Mouse (Mus musculus): ENCODE results near the gene Nfatc4.

The Nfatc4 gene

GRCm38 (mm10) chr14:55883149-55883661 lies 60.3 kb downstream of the Nfatc4 start:
- DNase-seq (ENCODE audit: low spot score): no peak
